Mouse (Mus musculus) c-Kit-positive CD71-negative TER-119-negative erythroid progenitor cells, embryonic 14.5 days (primary cell): ENCODE data around the gene E2f2.

Source experiments
- DNase-seq: peaks from one replicate; pipeline ENCODE4 v3.0.0-alpha.2; 2013; ENCODE audit warnings: low read depth

The E2f2 gene

GRCm38 (mm10) chr4:136244208-136244607 lies 72.0 kb downstream of the E2f2 start:
- no peak for DNase-seq
